In the genomic region with DNA sequence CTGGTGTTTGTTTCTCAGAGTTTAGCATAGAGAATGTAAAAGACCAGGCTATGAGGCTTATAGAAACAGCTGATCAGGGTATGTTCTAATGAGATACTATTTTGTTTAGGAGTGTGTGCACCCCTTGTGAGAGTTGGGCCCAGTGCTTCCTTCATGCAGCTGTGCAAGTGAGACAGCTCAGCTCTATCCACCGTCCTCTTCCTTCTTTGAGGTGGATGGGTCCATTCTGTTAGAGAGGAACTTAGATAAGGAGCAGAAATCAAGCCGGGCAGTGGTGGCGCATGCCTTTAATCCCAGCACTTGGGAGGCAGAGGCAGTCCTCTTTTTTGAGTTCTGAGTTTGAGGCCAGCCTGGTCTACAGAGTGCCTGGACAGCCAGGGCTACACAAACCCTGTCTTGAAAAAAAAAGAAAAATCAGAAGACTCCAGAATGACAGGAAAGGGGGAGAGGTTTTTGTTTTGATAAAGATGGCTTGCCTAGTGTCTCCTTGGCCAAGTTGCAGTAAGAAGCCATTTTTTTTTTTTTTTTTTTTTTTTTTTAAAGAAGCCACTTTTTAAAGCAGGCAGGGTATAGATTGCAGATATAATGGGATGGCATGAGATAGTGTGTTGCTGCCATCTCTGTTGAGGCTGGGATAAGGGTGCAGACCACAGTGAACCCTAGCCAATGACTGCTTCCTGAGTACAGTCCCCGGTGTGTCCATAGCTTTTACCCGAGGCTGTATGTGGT, we compare ENCODE assay signal across 16 mouse cellular contexts. TPM values are rescaled to one million over a fixed set of nuclear protein-coding genes. Genes with fewer than 3 reads are reported as not detected.
DNase-seq lines count a peak whose midpoint lies in the region; ATAC-seq and TF ChIP-seq lines count a peak whose summit lies in the region.
"Had no signal": no experiment of that assay in that cellular context is flagged by ENCODE, and none has a peak within 500 bp of the region (broad histone marks: within the 10 kb centered on the region; RNA-seq: fewer than 3 reads in every experiment).

No protein-coding gene starts in this region.

- H3K27ac ChIP-seq in intestine, embryonic 15.5 days: no peak overlapping the region
- H3K27ac ChIP-seq in intestine, embryonic 16.5 days (ENCODE audit: low read length): no peak overlapping the region
- no peak overlapping the region for H3K27ac ChIP-seq in stomach, embryonic 15.5 days
- no peak overlapping the region for H3K27ac ChIP-seq in stomach, postnatal 0 days (replicated peaks)
- H3K27ac ChIP-seq in embryonic facial prominence, embryonic 13.5 days: no peak overlapping the region; the same call in 1 of the 2 replicates
- H3K27ac ChIP-seq: neural tube, embryonic 12.5 days had no signal

- ATAC-seq in intestine, embryonic 15.5 days: no peak
- ATAC-seq in intestine, embryonic 16.5 days: no peak
- ATAC-seq in stomach, embryonic 15.5 days (ENCODE audit: insufficient read depth, low FRiP score, low read depth): no peak
- ATAC-seq in stomach, postnatal 0 days (ENCODE audit: low FRiP score, low TSS enrichment): no peak
- ATAC-seq in embryonic facial prominence, embryonic 13.5 days (ENCODE audit: insufficient number of reproducible peaks, insufficient read depth, low FRiP score, low TSS enrichment, low read depth): no peak
- ATAC-seq: forebrain, embryonic 16.5 days had no signal

- no peaks in the 10 kb centered on the region for H3K9me3 ChIP-seq in intestine, embryonic 15.5 days
- H3K9me3 ChIP-seq in intestine, embryonic 16.5 days (ENCODE audit: control insufficient read depth, low read length): no peaks in the 10 kb centered on the region
- no peaks in the 10 kb centered on the region for H3K9me3 ChIP-seq in stomach, embryonic 15.5 days
- no peaks in the 10 kb centered on the region for H3K9me3 ChIP-seq in stomach, postnatal 0 days (ENCODE audit: control insufficient read depth, low read length)
- H3K9me3 ChIP-seq in embryonic facial prominence, embryonic 13.5 days: no peaks in the 10 kb centered on the region
- H3K9me3 ChIP-seq: neural tube, embryonic 12.5 days had no signal

- H3K4me1 ChIP-seq in intestine, embryonic 15.5 days (replicated peaks): peaks cover 58% of the 10 kb centered on the region
- peaks cover 60% of the 10 kb centered on the region for H3K4me1 ChIP-seq in intestine, embryonic 16.5 days (ENCODE audit: control insufficient read depth, insufficient read depth, low read length)
- peaks cover 42% of the 10 kb centered on the region for H3K4me1 ChIP-seq in stomach, embryonic 15.5 days
- peaks cover 7% of the 10 kb centered on the region for H3K4me1 ChIP-seq in stomach, postnatal 0 days (replicated peaks; ENCODE audit: control insufficient read depth, insufficient read depth)
- peaks cover 61% of the 10 kb centered on the region for H3K4me1 ChIP-seq in embryonic facial prominence, embryonic 13.5 days

- H3K27me3 ChIP-seq in intestine, embryonic 15.5 days (replicated peaks): no peaks in the 10 kb centered on the region
- H3K27me3 ChIP-seq in intestine, embryonic 16.5 days (replicated peaks; ENCODE audit: control insufficient read depth, insufficient read depth, low read length): no peaks in the 10 kb centered on the region
- H3K27me3 ChIP-seq in stomach, embryonic 15.5 days (replicated peaks): no peaks in the 10 kb centered on the region
- H3K27me3 ChIP-seq in stomach, postnatal 0 days (ENCODE audit: control insufficient read depth, insufficient read depth, low read length): no peaks in the 10 kb centered on the region
- no peaks in the 10 kb centered on the region for H3K27me3 ChIP-seq in embryonic facial prominence, embryonic 13.5 days
- H3K27me3 ChIP-seq: neural tube, embryonic 12.5 days had no signal

- peak overlapping the region; percentile 7; the same call in 1 of the 2 replicates for H3K4me2 ChIP-seq in intestine, embryonic 15.5 days (replicated peaks)
- no peak overlapping the region for H3K4me2 ChIP-seq in intestine, embryonic 16.5 days (ENCODE audit: low read depth, low read length)
- no peak overlapping the region for H3K4me2 ChIP-seq in stomach, embryonic 15.5 days
- no peak overlapping the region for H3K4me2 ChIP-seq in stomach, postnatal 0 days (replicated peaks; ENCODE audit: low read depth)
- no peak overlapping the region for H3K4me2 ChIP-seq in embryonic facial prominence, embryonic 13.5 days

- no peak for TF ChIP-seq CTCF in stomach, postnatal 0 days (IDR thresholded peaks at IDR 0.05; ENCODE audit: low read depth)

- peaks cover 49% of the 10 kb centered on the region for H3K36me3 ChIP-seq in intestine, embryonic 15.5 days
- peaks cover 56% of the 10 kb centered on the region for H3K36me3 ChIP-seq in intestine, embryonic 16.5 days (ENCODE audit: control insufficient read depth, insufficient read depth, low read length)
- H3K36me3 ChIP-seq in stomach, embryonic 15.5 days: peaks cover 61% of the 10 kb centered on the region
- H3K36me3 ChIP-seq in stomach, postnatal 0 days (ENCODE audit: control insufficient read depth, insufficient read depth, low read length): peaks cover 54% of the 10 kb centered on the region
- peaks cover 74% of the 10 kb centered on the region for H3K36me3 ChIP-seq in embryonic facial prominence, embryonic 13.5 days

- no peak for TF ChIP-seq EP300 in stomach, postnatal 0 days (optimal IDR thresholded peaks at IDR 0.05)

- H3K9ac ChIP-seq in intestine, embryonic 15.5 days: no peak overlapping the region
- no peak overlapping the region for H3K9ac ChIP-seq in intestine, embryonic 16.5 days (ENCODE audit: low read depth, low read length)
- no peak overlapping the region for H3K9ac ChIP-seq in stomach, embryonic 15.5 days
- H3K9ac ChIP-seq in stomach, postnatal 0 days (ENCODE audit: low read length): no peak overlapping the region
- H3K9ac ChIP-seq in embryonic facial prominence, embryonic 13.5 days: peak overlapping the region; percentile 28; the same call in 1 of the 2 replicates
- H3K9ac ChIP-seq: neural tube, embryonic 12.5 days had no signal

- no peak overlapping the region for H3K4me3 ChIP-seq in intestine, embryonic 15.5 days (replicated peaks)
- no peak overlapping the region for H3K4me3 ChIP-seq in intestine, embryonic 16.5 days (ENCODE audit: low read length)
- H3K4me3 ChIP-seq in stomach, embryonic 15.5 days (replicated peaks): 0 out of 2 replicates have a peak overlapping the region, but pooled peaks have one; percentile 3
- H3K4me3 ChIP-seq in stomach, postnatal 0 days (ENCODE audit: low read depth, low read length): no peak overlapping the region
- H3K4me3 ChIP-seq in embryonic facial prominence, embryonic 13.5 days: no peak overlapping the region
- H3K4me3 ChIP-seq: neural tube, embryonic 12.5 days had no signal

- no peak for DNase-seq in stomach, postnatal 0 days (ENCODE audit: low spot score)
- no peak for DNase-seq in embryo, embryonic 11 days
- DNase-seq in cerebellum, adult 11-12 months: no peak
- DNase-seq: cerebellum, adult 8-10 months; kidney, adult 11 months; kidney, postnatal 4 days; left cerebral cortex, postnatal 4 days; lung, embryonic 14.5 days; right cerebral cortex, postnatal 4 days; thymus, adult 18-20 months had no signal

- 77% methylated on average over 5 of the region's 5 CpGs for WGBS in intestine, embryonic 15.5 days
- 79% methylated on average over 5 of the region's 5 CpGs for WGBS in intestine, embryonic 16.5 days
- WGBS in stomach, embryonic 15.5 days: 72% methylated on average over 5 of the region's 5 CpGs
- WGBS in stomach, postnatal 0 days: 80% methylated on average over 5 of the region's 5 CpGs
- WGBS in embryonic facial prominence, embryonic 13.5 days: 87% methylated on average over 5 of the region's 5 CpGs

RNA-seq across cellular contexts. Expression of gene Hnrnpl, which starts 6.1 kb away (rescaled TPM):
- 210 and 237 TPM in 2 replicates for polyA plus RNA-seq in intestine, embryonic 15.5 days (2015; fragmentation: Nextera tagmentation; extraction: Ambion mirVana)
- 142 and 146 TPM in 2 replicates for polyA plus RNA-seq in intestine, embryonic 16.5 days (2015; fragmentation: Nextera tagmentation; extraction: Ambion mirVana)
- 239 and 240 TPM in 2 replicates for polyA plus RNA-seq in stomach, embryonic 15.5 days (2015; fragmentation: Nextera tagmentation; extraction: Ambion mirVana)
- 153 and 156 TPM in 2 replicates for polyA plus RNA-seq in stomach, postnatal 0 days (2015; fragmentation: Nextera tagmentation; extraction: Ambion mirVana)
- 301 and 303 TPM in 2 replicates for polyA plus RNA-seq in embryonic facial prominence, embryonic 13.5 days (2015; fragmentation: Nextera tagmentation; extraction: Ambion mirVana)

RNA-seq across cellular contexts. Expression of gene Ech1, which starts 10.5 kb away (rescaled TPM):
- 234 and 260 TPM in 2 replicates for polyA plus RNA-seq in intestine, embryonic 15.5 days (2015; fragmentation: Nextera tagmentation; extraction: Ambion mirVana)
- polyA plus RNA-seq in intestine, embryonic 16.5 days (2015; fragmentation: Nextera tagmentation; extraction: Ambion mirVana): 347 and 378 TPM in 2 replicates
- polyA plus RNA-seq in stomach, embryonic 15.5 days (2015; fragmentation: Nextera tagmentation; extraction: Ambion mirVana): 175 and 195 TPM in 2 replicates
- 426 and 435 TPM in 2 replicates for polyA plus RNA-seq in stomach, postnatal 0 days (2015; fragmentation: Nextera tagmentation; extraction: Ambion mirVana)
- 153 TPM in 2 replicates for polyA plus RNA-seq in embryonic facial prominence, embryonic 13.5 days (2015; fragmentation: Nextera tagmentation; extraction: Ambion mirVana)

RNA-seq across cellular contexts. Expression of gene Lgals4, which starts 19.2 kb away (rescaled TPM):
- polyA plus RNA-seq in intestine, embryonic 15.5 days (2015; fragmentation: Nextera tagmentation; extraction: Ambion mirVana): 1,462 and 1,582 TPM in 2 replicates
- polyA plus RNA-seq in intestine, embryonic 16.5 days (2015; fragmentation: Nextera tagmentation; extraction: Ambion mirVana): 2,407 and 2,590 TPM in 2 replicates
- polyA plus RNA-seq in stomach, embryonic 15.5 days (2015; fragmentation: Nextera tagmentation; extraction: Ambion mirVana): 340 and 467 TPM in 2 replicates
- 469 and 489 TPM in 2 replicates for polyA plus RNA-seq in stomach, postnatal 0 days (2015; fragmentation: Nextera tagmentation; extraction: Ambion mirVana)
- 8.7 and 15.3 TPM in 2 replicates for polyA plus RNA-seq in embryonic facial prominence, embryonic 13.5 days (2015; fragmentation: Nextera tagmentation; extraction: Ambion mirVana)

RNA-seq across cellular contexts. Expression of gene Rinl, which starts 25.7 kb away (rescaled TPM):
- 4.5 and 5.6 TPM in 2 replicates for polyA plus RNA-seq in intestine, embryonic 15.5 days (2015; fragmentation: Nextera tagmentation; extraction: Ambion mirVana)
- 5.2 and 5.9 TPM in 2 replicates for polyA plus RNA-seq in intestine, embryonic 16.5 days (2015; fragmentation: Nextera tagmentation; extraction: Ambion mirVana)
- 6.2 and 6.6 TPM in 2 replicates for polyA plus RNA-seq in stomach, embryonic 15.5 days (2015; fragmentation: Nextera tagmentation; extraction: Ambion mirVana)
- 2.1 and 2.6 TPM in 2 replicates for polyA plus RNA-seq in stomach, postnatal 0 days (2015; fragmentation: Nextera tagmentation; extraction: Ambion mirVana)
- polyA plus RNA-seq in embryonic facial prominence, embryonic 13.5 days (2015; fragmentation: Nextera tagmentation; extraction: Ambion mirVana): 2.6 and 4.1 TPM in 2 replicates

RNA-seq across cellular contexts. Expression of gene Nfkbib, which starts 47.2 kb away (rescaled TPM):
- 40.2 and 43.7 TPM in 2 replicates for polyA plus RNA-seq in intestine, embryonic 15.5 days (2015; fragmentation: Nextera tagmentation; extraction: Ambion mirVana)
- polyA plus RNA-seq in intestine, embryonic 16.5 days (2015; fragmentation: Nextera tagmentation; extraction: Ambion mirVana): 46.2 and 49.1 TPM in 2 replicates
- 38.7 and 40.1 TPM in 2 replicates for polyA plus RNA-seq in stomach, embryonic 15.5 days (2015; fragmentation: Nextera tagmentation; extraction: Ambion mirVana)
- 31.2 and 33.0 TPM in 2 replicates for polyA plus RNA-seq in stomach, postnatal 0 days (2015; fragmentation: Nextera tagmentation; extraction: Ambion mirVana)
- polyA plus RNA-seq in embryonic facial prominence, embryonic 13.5 days (2015; fragmentation: Nextera tagmentation; extraction: Ambion mirVana): 38.8 and 40.5 TPM in 2 replicates

Comparison
In these comparisons a context has a peak if more than half of its experiments do, and no peak if none do; other contexts are left out.
1. RNA of gene Lgals4, which starts 19.2 kb away (polyA plus RNA-seq): 2,407 to 2,590 TPM in intestine, embryonic 16.5 days, 1,462 to 1,582 TPM in intestine, embryonic 15.5 days, 469 to 489 TPM in stomach, postnatal 0 days and 340 to 467 TPM in stomach, embryonic 15.5 days; 8.7 to 15.3 TPM in embryonic facial prominence, embryonic 13.5 days; every median in the first group is over 10 times any median in the second.